Mouse (Mus musculus) thymus, postnatal 36 days (tissue): ENCODE measurements around the gene Tenm4.

Source experiments
- DNase-seq, 2 experiments: peaks; one replicate each; pipeline ENCODE4 v3.0.0; 2022; ENCODE audit warnings: mixed read lengths in 2 of 2

The Tenm4 gene

DNA sequence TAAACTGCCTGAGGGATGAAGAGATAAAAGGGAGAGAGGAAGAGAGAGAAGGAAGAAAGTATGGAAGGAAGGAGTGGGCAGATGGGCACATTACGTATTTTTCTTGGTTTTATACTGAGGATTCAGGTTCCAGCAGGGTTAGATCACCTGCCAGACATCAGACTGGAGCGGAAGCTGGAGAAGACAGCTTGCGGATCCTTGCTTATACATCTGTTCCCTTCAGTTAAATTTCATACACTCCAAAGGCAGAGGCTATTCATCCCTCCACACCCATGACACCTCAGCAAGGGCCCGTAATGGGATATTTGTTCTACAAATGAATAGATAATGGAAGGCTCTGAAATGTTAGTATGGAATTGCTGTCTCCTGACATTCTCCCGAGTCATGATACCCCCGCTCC, 655.6 kb downstream of the Tenm4 start:
- no peak for DNase-seq

DNA sequence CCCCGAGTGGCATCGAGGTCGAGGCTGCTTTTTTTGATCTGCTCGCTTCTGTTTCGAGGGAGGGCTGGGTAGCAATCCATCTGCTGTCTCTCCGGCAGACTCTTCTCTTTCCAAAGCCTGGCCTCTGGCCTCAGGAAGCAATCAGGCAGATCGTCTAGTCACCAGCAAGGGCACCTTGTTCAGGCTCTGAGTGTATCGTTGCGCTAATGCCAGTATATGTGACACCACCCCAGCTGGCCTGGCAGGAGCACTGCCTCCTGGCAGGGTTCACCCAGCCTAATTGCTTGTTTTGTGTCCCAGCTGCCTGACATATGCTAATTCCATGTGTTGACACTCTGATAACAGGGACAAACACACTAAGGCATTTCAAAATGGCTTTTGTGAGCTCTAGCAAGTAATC, 661.5 kb downstream of the Tenm4 start:
- DNase-seq: no peak

DNA sequence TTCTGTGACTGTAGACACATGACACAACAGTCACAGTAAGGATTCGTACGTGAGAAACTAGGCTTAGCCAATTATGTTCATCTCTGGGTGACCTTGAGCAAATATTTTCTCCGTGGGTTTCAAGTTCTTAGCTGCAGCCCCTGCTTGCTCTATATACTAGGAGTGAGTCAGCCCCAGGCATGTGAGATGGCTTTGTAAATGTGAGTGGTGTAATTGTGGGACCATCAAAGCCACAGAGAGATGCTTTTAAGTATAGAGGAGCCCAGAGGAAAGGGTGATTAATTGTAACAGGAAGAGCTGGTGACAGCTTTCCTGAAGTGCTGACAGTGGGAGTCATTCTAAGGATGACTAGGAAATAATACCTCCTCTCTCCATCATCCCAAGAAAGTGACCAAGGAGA, 662.0 kb downstream of the Tenm4 start:
- no peak for DNase-seq

DNA sequence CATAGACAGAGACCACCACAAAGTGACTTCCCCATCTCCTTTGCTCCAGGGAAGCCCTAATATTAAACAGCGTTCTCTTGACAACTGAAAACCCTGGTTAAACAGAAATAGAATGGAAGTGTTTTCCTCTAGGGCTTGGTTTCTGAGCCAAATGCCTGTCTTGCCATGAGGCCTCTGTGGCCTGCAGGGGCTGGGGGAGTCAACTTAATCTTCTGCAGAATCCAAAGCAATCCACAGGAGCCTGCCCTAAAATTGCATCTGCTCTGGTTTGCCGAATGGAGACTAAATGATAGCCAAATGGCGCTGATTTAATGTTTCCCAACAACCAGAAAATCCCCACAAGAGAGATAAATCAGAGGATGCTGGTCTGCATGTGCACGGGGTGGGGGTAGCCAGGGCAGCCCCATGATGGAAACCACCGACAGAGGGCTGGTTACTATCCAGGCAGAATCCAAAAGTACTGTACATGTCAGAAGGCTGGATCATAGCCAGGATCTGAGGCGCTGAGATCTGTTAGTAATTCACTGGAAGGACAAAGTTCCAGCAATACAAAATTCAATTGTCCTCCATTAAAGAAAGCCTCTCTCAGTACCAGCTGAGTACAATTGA, 663.7 kb downstream of the Tenm4 start:
- DNase-seq: no peak

DNA sequence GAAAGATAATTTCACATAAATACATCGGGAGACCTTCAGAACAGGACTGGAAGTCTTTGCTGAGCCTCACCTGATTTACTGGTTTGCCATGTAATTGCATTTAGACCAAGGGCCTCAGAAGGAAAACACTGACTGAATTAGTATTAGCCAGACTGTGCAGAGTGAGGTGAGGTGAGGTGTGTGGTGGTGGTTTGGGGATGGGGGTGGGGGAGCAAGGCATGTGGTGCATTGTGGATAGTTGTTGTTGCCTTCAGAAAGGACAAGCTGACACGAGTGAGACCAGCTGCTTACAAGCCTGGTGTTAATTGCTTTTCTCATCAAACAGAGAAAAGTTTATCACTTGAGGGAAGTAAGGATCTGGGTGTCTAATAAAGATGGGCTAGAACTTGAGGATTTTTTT, 664.3 kb downstream of the Tenm4 start:
- no peak for DNase-seq

DNA sequence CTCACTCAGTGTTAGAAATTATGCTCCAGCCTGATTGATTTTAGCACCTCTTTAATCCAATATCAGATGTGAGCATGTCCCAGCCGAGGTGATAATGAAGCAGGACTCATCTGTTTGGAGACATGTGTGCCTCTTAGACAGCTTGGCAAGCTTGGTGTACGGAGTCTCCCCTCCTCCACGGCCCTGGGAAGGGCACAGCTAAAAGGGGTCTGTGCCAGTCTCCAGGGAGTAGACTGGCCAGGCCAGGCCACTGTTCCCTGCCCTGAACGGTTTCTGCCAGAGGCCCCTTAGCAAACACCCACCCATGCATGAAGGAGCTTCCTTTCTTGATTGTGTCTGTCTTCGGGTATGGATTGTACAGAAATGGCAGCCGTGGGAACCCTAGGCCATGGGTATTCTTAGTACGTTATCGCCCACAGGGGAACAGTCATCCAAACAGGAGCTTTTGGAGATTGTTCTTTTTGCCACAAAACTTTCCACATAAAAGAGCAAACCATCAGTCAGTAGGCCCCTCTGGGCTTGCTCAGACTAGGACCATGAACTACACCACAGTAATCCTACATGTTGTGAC, 667.3 kb downstream of the Tenm4 start:
- no peak for DNase-seq

DNA sequence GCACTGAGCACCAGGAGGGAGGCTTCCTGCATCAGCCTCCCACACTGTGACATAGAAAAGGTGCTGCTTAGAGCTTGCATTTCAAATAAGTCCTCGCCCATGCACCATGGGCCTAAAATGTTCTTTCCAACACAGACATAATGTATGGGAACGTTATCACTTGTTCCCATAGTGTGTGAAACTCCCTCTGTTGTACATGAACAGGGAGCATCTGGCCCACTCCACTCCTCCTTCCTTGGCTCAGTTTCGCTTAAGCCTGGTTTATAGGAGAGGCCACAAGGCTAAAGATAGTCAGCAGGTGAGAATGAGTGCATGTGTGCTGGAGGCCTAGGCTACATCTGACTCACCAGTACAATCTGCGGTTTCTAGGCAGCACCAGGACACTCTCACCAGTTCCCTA, 667.9 kb downstream of the Tenm4 start:
- DNase-seq: no peak

DNA sequence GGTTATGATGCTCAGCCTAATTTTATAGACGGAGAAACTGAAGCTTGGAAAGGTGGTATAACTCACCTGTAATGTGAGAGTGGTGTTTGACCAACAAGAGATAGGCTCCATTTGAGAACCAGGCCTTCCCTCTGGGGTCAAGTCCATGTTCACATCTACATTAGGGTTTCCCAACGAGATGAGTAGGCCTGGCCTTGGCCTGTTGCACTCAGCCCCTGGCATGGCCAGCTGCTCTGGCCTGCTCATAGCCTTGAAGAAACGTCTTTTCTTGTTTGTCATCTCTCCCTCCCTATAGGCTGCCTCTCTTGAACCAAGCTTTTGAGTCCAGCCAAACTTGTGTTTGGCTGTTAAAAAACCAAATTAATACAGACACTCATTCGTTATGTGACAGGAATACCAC, 668.5 kb downstream of the Tenm4 start:
- no peak for DNase-seq

DNA sequence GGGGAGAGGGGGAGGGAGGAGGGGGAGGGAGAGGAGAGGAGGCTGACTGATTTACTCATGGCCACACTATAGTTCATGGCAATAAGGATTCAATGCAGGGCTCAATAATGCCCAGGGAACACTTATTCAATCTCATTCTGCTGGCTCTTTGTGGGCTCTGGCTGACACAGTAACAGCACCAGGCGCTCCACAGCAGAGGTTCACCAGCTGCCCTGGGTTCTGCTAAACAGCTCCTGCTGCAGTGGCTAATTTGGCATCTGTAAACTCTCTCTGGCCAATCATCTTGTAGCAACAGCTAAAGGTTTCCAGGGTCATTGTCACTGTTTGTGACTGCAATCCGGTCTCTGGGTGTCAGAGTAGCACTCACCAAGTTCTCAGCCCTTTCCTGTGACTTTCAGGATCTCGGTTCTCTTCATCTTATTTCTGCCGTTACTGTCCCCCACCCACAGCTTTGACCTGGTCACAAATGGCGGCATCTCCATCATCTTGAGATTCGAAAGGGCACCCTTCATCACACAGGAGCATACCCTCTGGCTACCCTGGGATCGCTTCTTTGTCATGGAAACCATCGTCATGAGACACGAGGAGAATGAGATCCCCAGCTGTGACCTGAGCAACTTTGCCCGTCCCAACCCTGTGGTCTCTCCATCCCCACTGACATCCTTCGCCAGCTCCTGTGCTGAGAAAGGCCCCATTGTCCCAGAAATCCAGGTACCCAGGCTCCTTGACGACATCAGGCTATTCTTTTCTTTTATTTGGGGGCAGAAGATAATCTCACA, 671.6 kb downstream of the Tenm4 start:
- DNase-seq: no peak

DNA sequence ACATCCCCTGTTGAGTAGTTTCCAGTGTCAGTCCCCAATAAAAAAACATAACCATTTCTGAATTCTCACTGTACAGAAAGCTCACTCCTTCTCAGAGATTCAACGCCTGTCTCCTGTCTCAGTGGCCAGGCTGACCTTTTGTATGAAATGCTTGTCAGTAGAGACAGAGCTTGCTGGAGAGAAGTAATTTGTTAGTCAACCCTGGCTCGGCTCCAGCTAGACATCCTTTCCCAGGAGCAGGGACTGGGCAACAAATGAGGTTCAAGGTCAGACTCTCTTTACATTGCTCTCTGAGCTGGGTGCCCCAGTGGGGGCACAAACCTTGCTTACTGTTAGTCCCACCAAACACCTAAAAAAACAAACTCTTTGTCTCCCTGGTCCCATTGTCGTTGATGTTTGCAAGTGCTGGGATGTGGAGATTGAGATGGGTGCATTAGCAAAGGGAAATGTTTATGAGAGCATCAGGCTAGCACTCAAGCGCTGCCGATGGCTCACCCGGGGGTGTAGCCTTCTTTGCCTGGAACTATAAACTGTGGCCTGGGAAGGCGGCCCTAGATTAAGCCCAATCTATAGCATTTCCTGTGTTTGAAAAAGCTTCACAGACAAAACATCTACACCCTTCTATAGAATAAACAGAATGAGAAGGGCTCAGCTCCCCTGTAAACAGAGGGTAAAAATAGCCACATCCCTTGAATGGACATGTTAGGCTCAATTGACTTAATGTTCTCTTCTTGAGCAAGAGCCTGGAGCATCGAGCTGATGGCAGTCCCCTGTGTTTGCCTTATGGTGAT, 673.3 kb downstream of the Tenm4 start:
- no peak for DNase-seq

DNA sequence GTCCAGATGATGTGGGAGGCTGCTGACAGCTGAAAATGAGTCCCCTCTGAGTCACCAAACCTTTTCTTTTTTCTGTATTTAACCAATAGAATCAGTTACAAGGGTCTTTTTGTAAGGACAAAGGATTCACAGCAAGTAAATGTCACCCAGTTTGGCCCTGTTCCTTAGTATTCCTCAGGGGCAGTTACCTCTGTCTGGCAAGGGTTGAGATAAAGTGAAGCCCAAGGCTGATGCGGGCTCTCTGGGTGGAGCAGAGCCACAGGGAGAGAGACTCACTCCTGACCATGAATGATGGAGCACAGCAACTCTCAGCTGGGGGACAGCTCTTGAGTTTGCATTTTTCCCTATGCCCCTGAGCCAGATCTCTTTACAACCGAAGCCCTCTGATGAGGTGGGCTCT, 681.7 kb downstream of the Tenm4 start:
- DNase-seq: no peak

DNA sequence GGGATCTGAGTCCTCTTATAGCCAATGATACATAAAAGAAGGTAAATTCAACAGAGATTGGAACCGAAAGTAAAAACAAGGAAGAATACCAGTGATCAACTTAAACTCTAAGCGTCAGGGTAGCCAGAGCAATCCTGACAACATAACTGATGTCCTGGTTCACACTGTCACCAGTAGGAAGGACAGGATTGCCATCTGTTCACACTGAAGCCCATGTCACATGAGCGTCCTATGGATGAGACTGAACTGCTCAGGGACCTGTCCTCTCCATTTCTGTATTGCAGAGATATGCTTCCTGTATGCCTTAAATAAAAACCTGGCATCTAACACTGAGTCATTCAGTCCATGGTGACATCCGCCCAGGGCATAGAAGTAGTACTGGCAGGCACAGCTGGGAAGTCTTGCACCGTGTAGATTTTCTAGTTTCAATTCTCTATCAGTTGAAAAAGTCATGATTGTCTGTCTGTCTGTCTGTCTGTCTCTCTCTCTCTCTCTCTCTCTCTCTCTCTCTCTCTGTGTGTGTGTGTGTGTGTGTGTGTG, 684.9 kb downstream of the Tenm4 start:
- DNase-seq: no peak

DNA sequence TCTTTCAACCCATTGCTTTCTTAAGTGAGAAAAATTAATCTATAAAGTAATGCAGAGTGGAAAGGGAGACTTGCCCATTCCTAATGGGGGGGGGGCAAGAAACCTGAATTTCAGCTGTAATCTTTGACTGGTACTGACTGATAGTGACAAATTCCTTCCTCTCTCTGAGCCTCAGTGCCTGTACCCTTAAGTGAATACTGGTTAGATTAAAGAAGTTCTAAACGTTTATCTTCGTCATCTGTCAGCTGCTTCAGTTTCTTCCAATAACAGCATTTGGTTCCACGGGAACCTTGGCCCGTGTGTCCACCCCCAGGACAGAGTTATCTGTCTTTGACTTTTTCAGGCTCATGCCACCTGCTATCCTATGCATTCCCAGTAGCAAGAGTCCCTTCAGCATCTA, 685.5 kb downstream of the Tenm4 start:
- no peak for DNase-seq

DNA sequence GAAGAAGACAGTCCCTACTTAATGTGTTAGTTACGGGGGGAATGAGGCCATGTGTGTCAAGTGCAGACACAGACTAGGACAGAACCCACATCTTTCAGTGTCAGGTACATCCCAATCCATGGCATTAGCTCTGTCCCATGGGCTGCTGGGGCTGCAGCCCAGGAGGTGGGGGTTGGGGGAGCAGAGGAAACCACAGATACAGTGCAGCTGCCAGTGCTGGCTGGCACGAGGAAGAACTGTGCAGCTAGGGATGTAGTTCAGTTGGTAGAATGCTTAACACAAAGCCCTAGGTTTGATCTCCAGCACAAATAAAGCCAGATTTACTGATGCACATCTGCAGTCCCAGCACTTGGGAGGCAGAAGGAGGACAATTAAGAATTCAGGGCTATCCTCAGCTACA, 688.0 kb downstream of the Tenm4 start:
- no peak for DNase-seq

DNA sequence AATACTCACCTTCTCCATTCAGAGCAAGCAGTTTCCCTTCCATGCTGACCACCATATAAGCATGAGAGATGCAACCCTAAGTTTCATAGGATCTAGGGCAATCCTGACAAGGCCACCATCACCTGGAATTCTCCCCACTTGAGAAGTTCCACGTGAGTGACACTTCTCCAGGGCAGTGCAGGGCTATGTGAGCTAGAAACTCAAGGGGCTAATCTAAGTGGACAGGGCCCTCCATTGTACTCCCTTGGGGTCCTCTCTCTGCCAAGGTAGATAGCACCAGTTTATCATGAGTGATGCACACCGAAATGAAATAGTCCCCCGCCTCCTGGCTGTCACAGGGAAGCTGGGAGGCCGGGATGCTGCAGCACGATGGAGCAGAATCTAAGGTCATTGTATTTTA, 688.6 kb downstream of the Tenm4 start:
- DNase-seq: no peak

DNA sequence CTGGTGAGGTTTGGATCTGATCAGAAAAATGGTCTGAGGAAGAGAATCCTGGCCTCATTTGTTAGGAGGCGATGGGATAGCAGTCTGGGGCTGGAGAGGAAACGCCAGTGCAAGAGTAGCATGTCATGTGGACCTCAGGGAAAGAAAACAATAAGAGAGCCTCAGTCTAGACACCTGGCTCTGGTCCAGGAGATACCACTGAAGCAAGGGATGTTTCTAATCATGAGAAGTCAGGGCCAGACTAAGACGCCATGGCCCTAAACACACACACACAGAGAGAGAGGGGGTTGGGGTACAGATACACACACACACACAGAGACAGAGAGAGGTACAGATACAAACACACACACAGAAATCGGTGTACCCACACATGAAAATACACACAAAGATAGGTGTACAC, 689.6 kb downstream of the Tenm4 start:
- DNase-seq: no peak

DNA sequence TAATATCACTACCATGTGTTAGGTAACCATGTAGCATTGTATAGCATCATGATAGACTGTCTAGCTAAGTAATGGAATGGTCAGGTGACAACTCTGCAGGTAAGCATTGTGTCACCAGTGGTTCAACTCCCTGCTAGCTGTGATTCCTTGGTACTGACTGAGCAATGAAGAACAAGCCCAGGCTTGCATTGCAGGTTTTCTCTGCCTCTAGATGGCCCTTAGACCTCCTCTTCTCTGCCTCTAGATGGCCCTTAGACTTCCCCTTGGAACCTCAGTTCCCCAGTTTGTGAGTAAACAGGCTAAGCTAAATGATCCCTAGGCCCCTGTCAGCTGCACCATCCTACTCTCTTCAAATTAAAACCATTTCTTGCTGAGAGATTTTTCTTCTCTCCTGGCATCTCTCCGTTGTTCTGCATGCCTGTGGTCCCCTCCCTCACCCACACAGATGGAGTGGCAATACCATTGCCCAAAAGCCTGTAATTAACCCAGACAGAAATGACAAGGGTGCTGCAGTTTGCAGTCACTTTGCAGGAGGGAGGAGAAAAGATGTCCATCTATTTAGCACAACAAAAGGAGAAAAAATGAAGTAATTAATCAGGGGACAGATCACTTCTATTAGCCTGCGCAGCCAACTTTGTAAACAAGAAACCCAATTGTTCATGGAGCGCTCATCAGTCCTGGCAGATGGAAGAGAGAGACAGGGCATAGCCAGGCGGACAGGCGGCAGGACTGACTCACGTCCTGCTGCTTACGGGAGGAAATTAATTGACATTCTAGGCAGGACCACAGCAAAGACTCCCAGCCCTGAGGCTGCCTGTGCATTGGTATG, 694.1 kb downstream of the Tenm4 start:
- no peak for DNase-seq

DNA sequence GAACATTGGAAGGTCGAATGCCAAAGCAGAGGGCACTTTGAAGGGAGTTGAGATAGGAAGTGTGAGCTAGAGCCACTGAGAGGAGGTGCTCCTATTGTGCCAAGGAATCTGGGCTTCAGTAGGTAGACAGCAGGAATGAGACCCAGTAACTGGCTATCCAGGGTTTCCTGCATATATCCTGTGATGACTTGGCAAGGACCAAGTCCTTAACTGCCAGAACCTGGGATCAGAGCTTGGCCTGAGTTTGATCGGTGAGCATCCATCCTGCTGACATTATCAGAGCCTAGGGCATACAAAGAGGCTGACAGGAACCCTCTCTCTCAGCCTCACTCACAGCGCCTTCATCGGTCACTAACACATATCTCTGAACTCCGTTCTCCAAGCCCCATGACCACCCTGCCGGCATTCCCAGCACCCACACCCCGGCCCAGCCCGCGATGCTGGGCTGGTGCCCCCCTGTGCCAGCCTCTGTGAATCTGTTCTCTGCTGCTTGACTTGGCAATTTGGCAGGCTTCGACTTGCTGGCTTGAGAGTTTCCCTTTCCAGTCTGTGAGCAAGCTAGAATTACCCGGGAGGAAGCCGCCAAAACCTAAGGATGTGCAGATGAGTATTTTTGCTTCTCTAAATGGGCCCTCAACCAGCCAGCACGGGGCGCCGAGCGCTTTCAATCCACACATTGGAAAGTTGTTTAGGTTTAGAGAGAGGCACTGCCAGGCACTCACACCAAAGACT, 698.2 kb downstream of the Tenm4 start:
- DNase-seq: no peak

DNA sequence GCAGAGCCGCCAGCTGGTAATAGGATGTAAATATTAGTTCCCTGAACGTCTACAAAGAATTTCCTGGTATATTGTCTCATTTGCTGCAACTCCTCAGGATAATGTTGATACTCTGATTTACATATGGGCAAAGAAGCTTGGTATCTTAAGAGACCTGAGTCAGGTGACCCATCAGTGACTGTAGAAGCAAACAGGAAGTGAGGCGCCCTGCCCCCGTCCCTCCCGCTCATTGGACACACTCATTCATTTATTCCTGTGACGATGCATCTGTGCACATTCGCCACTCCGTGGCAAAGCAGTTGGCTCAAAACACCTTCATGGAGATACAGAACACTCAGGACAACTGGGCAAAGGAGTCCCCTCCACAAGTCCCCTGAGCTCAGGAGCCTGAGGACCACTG, 699.4 kb downstream of the Tenm4 start:
- DNase-seq: no peak

DNA sequence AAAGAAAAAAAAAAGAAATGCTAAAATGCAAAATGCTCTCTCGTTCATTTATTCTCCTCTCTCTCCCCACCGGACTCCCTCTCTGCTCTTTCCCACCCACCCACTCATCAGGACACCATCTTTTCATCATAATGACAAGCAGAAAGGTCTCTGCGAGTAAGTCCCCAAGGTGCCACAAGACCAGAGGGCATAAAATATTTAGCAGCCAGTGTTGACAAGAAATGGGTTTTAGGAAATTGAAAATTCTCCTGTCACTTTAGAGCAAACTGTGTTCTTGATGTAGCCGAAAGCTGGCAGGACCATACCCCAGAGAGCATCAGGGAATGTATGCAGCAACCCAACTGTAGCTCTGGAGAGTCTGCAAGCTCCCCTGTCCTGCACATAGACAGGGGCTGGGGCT, 700.0 kb downstream of the Tenm4 start:
- no peak for DNase-seq

DNA sequence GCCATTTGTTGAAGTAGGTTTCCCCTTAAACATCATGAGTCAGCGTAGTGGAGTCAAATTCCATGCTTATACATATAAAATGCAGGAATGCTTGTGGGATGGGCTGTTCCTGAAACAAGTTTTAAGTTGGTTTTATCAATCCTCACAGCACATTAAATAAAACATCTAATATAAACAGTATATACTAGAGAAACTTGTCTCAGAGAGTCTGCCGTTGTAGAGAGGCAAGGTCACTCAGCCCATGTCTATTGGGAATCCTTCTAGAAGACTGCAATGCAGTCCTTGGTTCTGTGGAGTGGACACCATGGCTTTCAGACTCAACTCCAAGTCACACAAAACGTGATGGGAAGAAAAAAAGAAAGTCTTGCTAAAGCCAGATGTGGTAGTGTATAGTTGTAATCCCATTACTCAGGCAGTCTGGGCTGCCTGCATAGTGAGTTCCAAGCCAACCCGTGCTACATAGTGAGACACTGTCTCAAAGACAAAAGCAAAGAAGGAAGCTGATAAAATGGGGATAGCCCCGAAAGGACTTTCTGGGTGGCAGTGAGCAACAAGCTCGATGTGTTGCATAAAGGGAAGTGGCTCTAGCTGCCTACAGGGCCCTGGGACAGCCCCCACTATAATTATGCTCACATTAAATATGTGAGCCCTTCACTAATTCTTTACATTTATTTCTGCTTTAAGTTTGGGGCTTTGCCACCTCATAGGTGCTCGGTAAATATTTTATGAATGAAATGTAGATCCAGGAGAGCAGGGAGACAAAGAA, 707.6 kb downstream of the Tenm4 start:
- no peak for DNase-seq
